Mouse (Mus musculus) adrenal gland, adult 2 months (tissue): ENCODE results near the gene Spz1. TPM values are rescaled to one million over a fixed set of nuclear protein-coding genes. Genes with fewer than 3 reads are reported as not detected.
A peak's percentile ranks its signal among the peaks of the same experiment; 100 is the strongest.
"Not testable (repeated sequence)": the region's sequence is repeated elsewhere in the genome, so short reads cannot be mapped to it uniquely, and the experiment has no call there.

Experiments used
- DNase-seq: peaks from one replicate; pipeline ENCODE4 v3.0.0; 2021
- long read RNA-seq: library from polyadenylated mRNA; stranded (forward); transcript quantifications from one replicate; pipeline ENCODE4 v2.0.0, GENCODE M21; 2021
- polyA plus RNA-seq: library from polyadenylated mRNA; depleted of rRNA; stranded (reverse); fragments of >200 nt; gene quantifications from 2 replicates; pipeline ENCODE4 v1.2.3, GENCODE M21; 2012; rRNA removed
- total RNA-seq, 2 experiments: library from RNA; stranded (reverse); gene quantifications; 2 replicates each; pipeline ENCODE4 v1.2.3; 2021

Spz1 gene
- total RNA-seq (not detected), polyA plus RNA-seq (not detected in 2 replicates)
- long read RNA-seq = 0 reads

- no peak for DNase-seq
These were observed at the start of gene Spz1 for GRCm38 (mm10) chr13:92576072-92576471. TSS of gene Spz1 (minus strand) at chr13:92576172.

GRCm38 (mm10) chr13:92616459-92616858 lies 40.5 kb upstream of the Spz1 start:
- no peak for DNase-seq

GRCm38 (mm10) chr13:92615201-92615600 lies 39.2 kb upstream of the Spz1 start:
- DNase-seq = no peak

GRCm38 (mm10) chr13:92613094-92613493 lies 37.1 kb upstream of the Spz1 start:
- DNase-seq = peak; percentile 67

GRCm38 (mm10) chr13:92611917-92612316 lies 35.9 kb upstream of the Spz1 start:
- no peak for DNase-seq

- no peak for DNase-seq
These were observed 35.3 kb upstream of the Spz1 start for GRCm38 (mm10) chr13:92611254-92611784.

- DNase-seq = peak; percentile 99
These were observed 34.6 kb upstream of the Spz1 start, which contains the start of gene Serinc5 for GRCm38 (mm10) chr13:92610311-92611221. TSS of gene Serinc5 (plus strand) at chr13:92611091.

GRCm38 (mm10) chr13:92609486-92610310 lies 33.7 kb upstream of the Spz1 start:
- DNase-seq = peak; percentile 53

GRCm38 (mm10) chr13:92605306-92605705 lies 29.3 kb upstream of the Spz1 start:
- DNase-seq = not testable (repeated sequence)

GRCm38 (mm10) chr13:92595424-92595823 lies 19.5 kb upstream of the Spz1 start:
- DNase-seq = peak; percentile 77

GRCm38 (mm10) chr13:92594907-92595306 lies 18.9 kb upstream of the Spz1 start:
- no peak for DNase-seq

- no peak for DNase-seq
These were observed 18.5 kb upstream of the Spz1 start for GRCm38 (mm10) chr13:92594481-92594880.

GRCm38 (mm10) chr13:92593731-92594396 lies 17.9 kb upstream of the Spz1 start:
- peak; percentile 80 for DNase-seq

- no peak for DNase-seq
These were observed 17.0 kb upstream of the Spz1 start for GRCm38 (mm10) chr13:92592786-92593635.

GRCm38 (mm10) chr13:92592268-92592785 lies 16.4 kb upstream of the Spz1 start:
- DNase-seq = no peak

GRCm38 (mm10) chr13:92591225-92591624 lies 15.3 kb upstream of the Spz1 start:
- DNase-seq = no peak

- DNase-seq = peak; percentile 36
These were observed 13.3 kb upstream of the Spz1 start for GRCm38 (mm10) chr13:92589255-92589654.

- DNase-seq = no peak
These were observed 12.7 kb upstream of the Spz1 start for GRCm38 (mm10) chr13:92588704-92589103.

- peak; percentile 27 for DNase-seq
These were observed 8.2 kb upstream of the Spz1 start for GRCm38 (mm10) chr13:92584094-92584717.
